Comparison of ENCODE assay signal across 15 mouse cellular contexts in genomic region chr4:141609538-141609937, GRCm38 (mm10). TPM values are rescaled to one million over a fixed set of nuclear protein-coding genes. Genes with fewer than 3 reads are reported as not detected.
DNase-seq lines count a peak whose midpoint lies in the region; TF ChIP-seq lines count a peak whose summit lies in the region.
"Had no signal": no experiment of that assay in that cellular context is flagged by ENCODE, and none has a peak within 500 bp of the region (broad histone marks: within the 10 kb centered on the region; RNA-seq: fewer than 3 reads in every experiment).

No protein-coding gene starts in this region.

- intact Hi-C loops in heart, postnatal 25 days (cut with DNase I): no loop called here

- no peak for TF ChIP-seq CTCF in kidney, adult 2 months (conservative IDR thresholded peaks at IDR 0.05; ENCODE audit: insufficient read depth, insufficient read length, low read depth, low read length)

- H3K36me3 ChIP-seq in kidney, adult 2 months (ENCODE audit: control insufficient read depth, insufficient read depth, low read length): no peaks in the 10 kb centered on the region
- H3K36me3 ChIP-seq: hindbrain, embryonic 10.5 days; liver, embryonic 13.5 days; midbrain, embryonic 10.5 days had no signal

- H3K27me3 ChIP-seq in kidney, adult 2 months (replicated peaks; ENCODE audit: control insufficient read depth, insufficient read depth, low read length): no peaks in the 10 kb centered on the region
- H3K27me3 ChIP-seq: liver, embryonic 13.5 days; Patski had no signal

- no peak overlapping the region for H3K27ac ChIP-seq in kidney, adult 2 months (ENCODE audit: insufficient read depth, low read depth, low read length)
- H3K27ac ChIP-seq: hindbrain, embryonic 10.5 days; liver, embryonic 13.5 days; midbrain, embryonic 10.5 days had no signal

- no peak for TF ChIP-seq POLR2A in kidney, adult 2 months (IDR thresholded peaks at IDR 0.05; ENCODE audit: low read depth, low read length)

- 53% methylated on average over 6 of the region's 6 CpGs for WGBS in kidney, adult 2 months

- DNase-seq in kidney, adult 2 months: peak; percentile 58
- DNase-seq in kidney, adult 9 months: no peak
- peak; percentile 66 to 80 for DNase-seq in heart, adult 18-20 months
- peak; percentile 67 for DNase-seq in heart, postnatal 25 days (ENCODE audit: low spot score)
- peak; percentile 36 for DNase-seq in lung, postnatal 25 days (ENCODE audit: low spot score)
- no peak for DNase-seq in right cerebral cortex, postnatal 10 days (ENCODE audit: low spot score in 2 of 2)
- DNase-seq in spleen, postnatal 36 days (ENCODE audit: low spot score in 2 of 2): no peak
- DNase-seq in ovary, postnatal 36 days (ENCODE audit: low spot score): no peak
- DNase-seq: adrenal gland, postnatal 14 days; cerebellum, postnatal 36 days; liver, embryonic 13.5 days had no signal

- H3K4me3 ChIP-seq in kidney, adult 2 months (ENCODE audit: insufficient read depth, low read depth, low read length): no peak overlapping the region
- H3K4me3 ChIP-seq: hindbrain, embryonic 10.5 days; liver, embryonic 13.5 days; midbrain, embryonic 10.5 days had no signal

- H3K4me1 ChIP-seq in kidney, adult 2 months (ENCODE audit: control insufficient read depth, insufficient read depth, low read length): peaks cover 18% of the 10 kb centered on the region
- H3K4me1 ChIP-seq: liver, embryonic 13.5 days had no signal

RNA-seq across cellular contexts. Expression of gene Fblim1, which starts 3.6 kb away (rescaled TPM):
- 10.2 and 10.5 TPM in 2 replicates for polyA plus RNA-seq in kidney, adult 2 months (2012; rRNA removed)
- 100 to 1,000 TPM; 233 to 291 TPM for total RNA-seq in heart, adult 18-20 months (2021)
- total RNA-seq in heart, postnatal 25 days (2021): 100 to 1,000 TPM; 298 to 316 TPM

RNA-seq across cellular contexts. Expression of gene Tmem82, which starts 8.9 kb away (rescaled TPM):
- 29.0 and 32.3 TPM in 2 replicates for polyA plus RNA-seq in kidney, adult 2 months (2012; rRNA removed)
- 10 to 100 TPM; 18.7 to 20.7 TPM for total RNA-seq in heart, adult 18-20 months (2021)
- total RNA-seq in heart, postnatal 25 days (2021): 10 to 100 TPM; 21.2 to 28.9 TPM

RNA-seq across cellular contexts. Expression of gene Slc25a34, which starts 14.1 kb away (rescaled TPM):
- 30.1 and 33.8 TPM in 2 replicates for polyA plus RNA-seq in kidney, adult 2 months (2012; rRNA removed)
- total RNA-seq in heart, adult 18-20 months (2021): 100 to 1,000 TPM; 109 to 132 TPM
- 100 to 1,000 TPM; 105 to 117 TPM for total RNA-seq in heart, postnatal 25 days (2021)
- polyA plus RNA-seq: neural tube, embryonic 11.5 days had no signal

RNA-seq across cellular contexts. Expression of gene Plekhm2, which starts 55.2 kb away (rescaled TPM):
- 79.7 and 85.4 TPM in 2 replicates for polyA plus RNA-seq in kidney, adult 2 months (2012; rRNA removed)
- total RNA-seq in heart, adult 18-20 months (2021): 100 to 1,000 TPM; 100 to 102 TPM
- 100 to 1,000 TPM in 1 of 2 experiments, 10 to 100 TPM in 1; 94.1 to 109 TPM for total RNA-seq in heart, postnatal 25 days (2021)

Comparison
In these comparisons a context has a peak if more than half of its experiments do, and no peak if none do; other contexts are left out.
1. DNase-seq: peak in kidney, adult 2 months (single experiment), heart, adult 18-20 months (2 of 2), heart, postnatal 25 days (single experiment) and lung, postnatal 25 days (single experiment); none in kidney, adult 9 months (single experiment), right cerebral cortex, postnatal 10 days (0 of 2), spleen, postnatal 36 days (0 of 2) and ovary, postnatal 36 days (single experiment).